Mouse (Mus musculus) cerebellum, adult 2 months (tissue): ENCODE data around the gene Nags.

Source experiments
- CTCF ChIP-seq: fragments of 200-500 bp; IDR thresholded peaks from 2 replicates; pipeline ENCODE4 v1.5.1; 2011; ENCODE audit warnings: low read depth, mild to moderate bottlenecking, control low read depth, low read length, moderate library complexity, borderline replicate concordance; ENCODE audit not compliant: insufficient read depth
- POLR2A ChIP-seq: fragments of 200-500 bp; IDR thresholded peaks from 2 replicates; pipeline ENCODE4 v1.6.1; 2011; ENCODE audit warnings: low read length, control low read depth, borderline replicate concordance; ENCODE audit not compliant: insufficient read depth

- TF ChIP-seq POLR2A: no peak
- no peak for TF ChIP-seq CTCF
These were observed 7.5 kb upstream of the Nags start for GRCm38 (mm10) chr11:102137625-102138446.
